Mouse (Mus musculus): ENCODE measurements around the gene Mpped2.

DNA sequence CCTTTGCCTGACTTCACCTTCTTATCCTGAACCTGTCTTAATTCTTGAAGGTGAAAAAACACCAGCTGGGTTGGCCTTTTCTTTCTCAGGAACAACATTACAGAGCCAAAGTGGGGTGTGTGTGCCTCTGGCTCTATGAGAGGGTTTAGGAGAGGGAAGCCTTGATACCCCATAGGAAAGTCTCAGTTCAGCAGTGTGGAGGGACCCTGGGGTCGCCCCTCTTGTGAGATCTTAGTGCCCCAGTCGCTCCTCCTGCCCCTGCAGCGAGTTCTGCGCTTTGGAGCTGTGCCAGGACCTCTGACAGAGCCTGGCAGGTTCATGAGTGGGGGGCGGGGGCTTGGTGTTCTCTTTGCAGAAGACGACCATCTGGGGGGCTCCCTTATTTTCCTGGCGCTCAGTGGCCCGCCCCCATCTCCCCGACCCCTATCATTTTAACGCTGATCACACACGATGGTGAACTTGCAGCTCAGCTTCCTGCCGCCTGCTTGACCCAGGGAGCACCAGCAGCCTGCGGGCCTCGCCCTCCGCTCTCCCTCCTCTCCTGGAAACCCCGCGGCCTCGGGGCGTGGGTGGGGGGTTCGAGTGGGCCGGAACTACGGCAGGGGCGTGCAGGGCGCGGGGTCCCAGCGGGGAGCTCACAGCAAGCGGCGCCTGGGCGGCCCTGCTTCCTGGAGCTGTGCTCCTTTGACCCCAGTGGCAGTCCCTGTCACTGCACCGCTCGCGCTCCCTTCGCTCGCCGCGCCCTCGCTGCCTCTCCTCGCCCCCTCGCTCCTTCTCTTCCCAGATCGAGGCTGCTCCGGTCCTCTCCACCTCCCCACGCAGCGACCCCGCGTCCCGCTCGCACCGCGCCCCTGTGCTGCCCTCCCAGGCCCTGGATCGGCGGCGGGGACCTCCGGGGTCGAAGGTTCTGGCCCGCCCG is at the start of gene Mpped2:
- peak; percentile 38 for TF ChIP-seq CTCF (IDR thresholded peaks at IDR 0.05; ENCODE audit: low read depth)
- no peak for TF ChIP-seq EP300 (IDR thresholded peaks at IDR 0.05; ENCODE audit: low read depth)

All from liver, postnatal 0 days (tissue).